Comparison of ENCODE assay signal across 8 mouse cellular contexts in genomic region chr9:13848481-13849480, GRCm38 (mm10). TPM values are rescaled to one million over a fixed set of nuclear protein-coding genes. Genes with fewer than 3 reads are reported as not detected.
DNase-seq lines count a peak whose midpoint lies in the region; ATAC-seq and TF ChIP-seq lines count a peak whose summit lies in the region.

No protein-coding gene starts in this region.

- peaks cover 3% of the 10 kb centered on the region; the same call in 1 of the 2 replicates for H3K36me3 ChIP-seq in midbrain, embryonic 16.5 days (ENCODE audit: control insufficient read depth, insufficient read depth, low read length)

- H3K9me3 ChIP-seq in midbrain, embryonic 16.5 days (replicated peaks; ENCODE audit: control insufficient read depth, low read length, poor library complexity, severe bottlenecking): no peaks in the 10 kb centered on the region

- 80% methylated on average over 10 of the region's 10 CpGs for WGBS in midbrain, embryonic 16.5 days

- no peak overlapping the region for H3K27ac ChIP-seq in gastrocnemius, adult 2 months
- no peak overlapping the region for H3K27ac ChIP-seq in midbrain, embryonic 16.5 days (ENCODE audit: low read length)

- no peak overlapping the region for H3K4me2 ChIP-seq in midbrain, embryonic 16.5 days (ENCODE audit: low read length)

- DNase-seq in gastrocnemius, adult 2 months: no peak
- no peak for DNase-seq in gastrocnemius, postnatal 36 days
- DNase-seq in B cell, adult 2 months: peak; percentile 44 to 45
- DNase-seq in adrenal gland, postnatal 36 days: peak; percentile 13 to 42
- peak; percentile 13 to 46 for DNase-seq in frontal cortex, postnatal 36 days (ENCODE audit: low spot score in 2 of 2)
- peak; percentile 26 to 28 for DNase-seq in layer of hippocampus, postnatal 10 days (ENCODE audit: low spot score in 2 of 2)
- no peak for DNase-seq in cerebellum, adult 8-10 months

- no peak overlapping the region for H3K4me3 ChIP-seq in gastrocnemius, adult 2 months
- no peak overlapping the region for H3K4me3 ChIP-seq in midbrain, embryonic 16.5 days (ENCODE audit: low read depth, low read length)

- H3K9ac ChIP-seq in midbrain, embryonic 16.5 days (ENCODE audit: low read depth, low read length): no peak overlapping the region

- H3K27me3 ChIP-seq in midbrain, embryonic 16.5 days (ENCODE audit: control insufficient read depth, insufficient read depth, low read depth, low read length): no peaks in the 10 kb centered on the region

- intact Hi-C loops in gastrocnemius, adult 2 months (cut with DNase I): no loop called here
- intact Hi-C loops in gastrocnemius, postnatal 36 days (cut with DNase I): no loop called here

- TF ChIP-seq CTCF in gastrocnemius, adult 2 months (IDR thresholded peaks at IDR 0.05): peak; percentile 64

- peak; percentile 82 for ATAC-seq in midbrain, embryonic 16.5 days

- no peaks in the 10 kb centered on the region for H3K4me1 ChIP-seq in midbrain, embryonic 16.5 days (ENCODE audit: control insufficient read depth, insufficient read depth, low read length)

RNA-seq across cellular contexts. Expression of gene Fam76b, which starts 21.3 kb away (rescaled TPM):
- total RNA-seq in gastrocnemius, adult 2 months (2021): 1 to 10 TPM; 4.9 to 5.3 TPM
- total RNA-seq in gastrocnemius, postnatal 36 days (2021): 1 to 10 TPM; 6.1 to 6.2 TPM
- 10 to 100 TPM; 18.9 to 19.2 TPM for total RNA-seq in adrenal gland, postnatal 36 days (2021)
- total RNA-seq in layer of hippocampus, postnatal 10 days (2021): 10 to 100 TPM; 27.2 to 28.7 TPM
- polyA plus RNA-seq in midbrain, embryonic 16.5 days (2015; fragmentation: Nextera tagmentation; extraction: Ambion mirVana): 16.3 and 21.3 TPM in 2 replicates

RNA-seq across cellular contexts. Expression of gene Cep57, which starts 21.9 kb away (rescaled TPM):
- total RNA-seq in gastrocnemius, adult 2 months (2021): 1 to 10 TPM; 5.7 to 7.0 TPM
- 1 to 10 TPM; 3.8 to 7.1 TPM for total RNA-seq in gastrocnemius, postnatal 36 days (2021)
- 10 to 100 TPM; 14.8 to 19.9 TPM for total RNA-seq in adrenal gland, postnatal 36 days (2021)
- total RNA-seq in layer of hippocampus, postnatal 10 days (2021): 10 to 100 TPM; 19.2 to 19.3 TPM
- polyA plus RNA-seq in midbrain, embryonic 16.5 days (2015; fragmentation: Nextera tagmentation; extraction: Ambion mirVana): 35.2 and 36.5 TPM in 2 replicates

Comparison
In these comparisons a context has a peak if more than half of its experiments do, and no peak if none do; other contexts are left out.
1. DNase-seq: peak in B cell, adult 2 months (2 of 2), adrenal gland, postnatal 36 days (2 of 2), frontal cortex, postnatal 36 days (2 of 2) and layer of hippocampus, postnatal 10 days (2 of 2); none in gastrocnemius, adult 2 months (single experiment), gastrocnemius, postnatal 36 days (0 of 2) and cerebellum, adult 8-10 months (single experiment).